Mouse (Mus musculus): ENCODE measurements around the gene Gnb2. TPM values are rescaled to one million over a fixed set of nuclear protein-coding genes. Genes with fewer than 3 reads are reported as not detected.

Gnb2 gene
- total and polyA plus RNA-seq, 3 experiments, result 255 to 571 (median 302) TPM

- ATAC-seq (ENCODE audit: extremely low read depth, insufficient number of reproducible peaks, low FRiP score, poor library complexity, severe bottlenecking) (no peak), DNase-seq (ENCODE audit: low spot score) (no peak)
- H3K36me3 ChIP-seq (replicated peaks), result peaks cover 12% of the 10 kb centered on the region
- TF ChIP-seq GATA2 (IDR thresholded peaks at IDR 0.05; ENCODE audit: borderline replicate concordance, low read depth, low read length), result no peak
- no peak for TF ChIP-seq POLR2AphosphoS5 (IDR thresholded peaks at IDR 0.05; ENCODE audit: insufficient replicate concordance, low read depth, low read length)
- no peak for TF ChIP-seq GATA1 (IDR thresholded peaks at IDR 0.05; ENCODE audit: borderline replicate concordance, low read length)
- no peak for TF ChIP-seq CTCF (IDR thresholded peaks at IDR 0.05; ENCODE audit: low read depth, low read length)
- TF ChIP-seq TAL1 (conservative IDR thresholded peaks at IDR 0.05; ENCODE audit: low read depth, low read length), result no peak
- no peaks in the 10 kb centered on the region for H3K9me3 ChIP-seq (replicated peaks)
- peaks cover 31% of the 10 kb centered on the region for H3K27me3 ChIP-seq (ENCODE audit: insufficient read depth, low read length)
- H3K4me3 ChIP-seq (ENCODE audit: low read depth, low read length), result no peak overlapping the region
- H3K4me1 ChIP-seq (ENCODE audit: insufficient read depth, low read depth, low read length), result peaks cover 66% of the 10 kb centered on the region
These were observed 2.0 kb upstream of the Gnb2 start for GRCm38 (mm10) chr5:137535318-137535717.

GRCm38 (mm10) chr5:137534762-137535161 lies 1.5 kb upstream of the Gnb2 start:
- ATAC-seq (ENCODE audit: extremely low read depth, insufficient number of reproducible peaks, low FRiP score, poor library complexity, severe bottlenecking) (no peak), DNase-seq (ENCODE audit: low spot score) (no peak)
- TF ChIP-seq GATA2 (IDR thresholded peaks at IDR 0.05; ENCODE audit: borderline replicate concordance, low read depth, low read length) (no peak), POLR2AphosphoS5 (IDR thresholded peaks at IDR 0.05; ENCODE audit: insufficient replicate concordance, low read depth, low read length) (no peak), GATA1 (IDR thresholded peaks at IDR 0.05; ENCODE audit: borderline replicate concordance, low read length) (no peak)
- Histone ChIP-seq H3K27me3 (ENCODE audit: insufficient read depth, low read length) (peaks cover 27% of the 10 kb centered on the region), H3K4me3 (ENCODE audit: low read depth, low read length) (no peak overlapping the region), H3K4me1 (ENCODE audit: insufficient read depth, low read depth, low read length) (peaks cover 68% of the 10 kb centered on the region), H3K36me3 (replicated peaks) (peaks cover 17% of the 10 kb centered on the region), H3K9me3 (replicated peaks) (no peaks in the 10 kb centered on the region)

- Histone ChIP-seq H3K4me3 (ENCODE audit: low read depth, low read length) (peak overlapping the region; percentile 77), H3K27me3 (ENCODE audit: insufficient read depth, low read length) (peaks cover 15% of the 10 kb centered on the region; the same call in 1 of the 2 replicates), H3K4me1 (ENCODE audit: insufficient read depth, low read depth, low read length) (peaks cover 78% of the 10 kb centered on the region), H3K36me3 (replicated peaks) (peaks cover 37% of the 10 kb centered on the region), H3K9me3 (replicated peaks) (no peaks in the 10 kb centered on the region)
- no peak for TF ChIP-seq GATA1 (IDR thresholded peaks at IDR 0.05; ENCODE audit: borderline replicate concordance, low read length)
- no peak for TF ChIP-seq POLR2AphosphoS5 (IDR thresholded peaks at IDR 0.05; ENCODE audit: insufficient replicate concordance, low read depth, low read length)
- no peak for TF ChIP-seq GATA2 (IDR thresholded peaks at IDR 0.05; ENCODE audit: borderline replicate concordance, low read depth, low read length)
- TF ChIP-seq TAL1 (conservative IDR thresholded peaks at IDR 0.05; ENCODE audit: low read depth, low read length), result no peak
- no peak for TF ChIP-seq CTCF (IDR thresholded peaks at IDR 0.05; ENCODE audit: low read depth, low read length)
- ATAC-seq (ENCODE audit: extremely low read depth, insufficient number of reproducible peaks, low FRiP score, poor library complexity, severe bottlenecking), result no peak
- DNase-seq (ENCODE audit: low spot score), result peak; percentile 72
These were observed 548 bp downstream of the Gnb2 start for GRCm38 (mm10) chr5:137532808-137533116.

DNA sequence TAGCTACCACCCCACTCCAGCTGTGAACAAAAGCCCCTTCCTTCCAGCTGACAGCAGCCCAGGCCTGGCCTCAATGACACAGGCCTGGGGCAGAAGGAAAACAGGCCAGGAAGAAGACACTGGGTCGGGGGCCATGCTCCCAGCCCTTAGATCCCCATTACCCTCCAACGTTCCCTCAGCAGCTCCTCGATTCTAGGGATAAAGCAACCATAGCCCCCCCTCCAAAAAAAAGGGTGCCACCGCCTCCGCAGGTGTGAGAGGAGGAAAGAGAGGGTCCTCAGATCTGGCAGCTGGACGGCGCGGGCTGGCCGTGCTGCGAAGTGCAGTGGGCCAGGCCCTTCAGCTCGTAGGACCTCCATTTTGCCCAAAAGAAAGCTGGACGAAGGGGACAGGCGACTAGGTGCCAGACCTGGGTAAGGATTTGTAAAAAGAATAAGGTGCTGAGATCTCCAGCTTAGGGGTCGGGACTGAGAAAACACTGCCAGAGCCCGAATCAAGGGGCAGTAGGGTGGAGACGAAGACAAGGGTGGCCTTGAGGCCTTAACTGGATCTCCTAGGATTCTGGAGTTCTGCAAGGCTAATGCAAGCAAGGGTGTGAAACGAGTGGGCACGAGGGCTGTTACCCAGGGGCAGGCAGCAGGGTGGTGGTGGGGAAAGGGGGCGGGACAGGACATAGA lies 1.0 kb downstream of the Gnb2 start:
- ATAC-seq (ENCODE audit: extremely low read depth, insufficient number of reproducible peaks, low FRiP score, poor library complexity, severe bottlenecking) (no peak), DNase-seq (ENCODE audit: low spot score) (no peak)
- H3K4me1 ChIP-seq (ENCODE audit: insufficient read depth, low read depth, low read length), result peaks cover 78% of the 10 kb centered on the region

DNA sequence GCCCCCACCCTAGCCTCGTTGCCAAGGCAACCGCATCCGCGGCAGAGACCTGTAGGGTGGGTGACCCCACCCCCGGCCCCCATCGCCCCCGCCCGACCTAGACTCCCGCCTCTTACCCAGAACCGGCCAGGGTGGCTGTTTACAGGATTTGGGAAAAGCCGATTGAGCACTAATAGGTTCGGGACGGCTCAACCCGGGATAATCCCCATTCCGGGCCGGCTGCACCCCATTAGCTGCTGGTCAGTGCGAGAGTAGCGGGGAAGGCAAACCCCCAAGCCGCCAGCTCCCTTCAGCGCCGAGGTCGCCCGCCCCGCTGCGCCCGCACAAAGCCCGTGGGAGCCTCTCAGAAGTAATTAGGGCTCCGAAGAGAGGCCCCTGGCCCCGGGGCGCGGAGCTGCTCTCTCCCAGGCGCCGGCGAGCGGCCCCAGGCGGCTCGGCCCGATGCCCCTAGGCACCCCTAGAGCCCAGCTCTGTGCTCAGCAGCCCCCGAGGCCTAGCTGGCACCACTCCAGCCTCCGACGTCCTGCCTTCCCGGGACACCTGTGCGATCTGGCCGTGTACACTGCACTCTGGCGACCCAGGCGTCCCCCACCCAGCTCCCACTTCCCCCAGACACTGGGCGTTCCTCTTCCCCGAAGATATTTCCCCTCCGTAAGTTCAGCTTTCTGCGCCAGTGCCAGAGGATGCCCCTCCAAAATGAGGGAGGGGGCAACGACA lies 1.7 kb downstream of the Gnb2 start:
- H3K4me1 ChIP-seq (ENCODE audit: insufficient read depth, low read depth, low read length), result peaks cover 82% of the 10 kb centered on the region
- DNase-seq (ENCODE audit: low spot score), result peak; percentile 76

More for the DNA sequence above, 1.0 kb downstream of the Gnb2 start:
- peak overlapping the region; percentile 77 for H3K4me3 ChIP-seq (ENCODE audit: low read depth, low read length)
- no peaks in the 10 kb centered on the region for H3K9me3 ChIP-seq (replicated peaks)
- no peak for TF ChIP-seq POLR2AphosphoS5 (IDR thresholded peaks at IDR 0.05; ENCODE audit: insufficient replicate concordance, low read depth, low read length)
- TF ChIP-seq GATA2 (IDR thresholded peaks at IDR 0.05; ENCODE audit: borderline replicate concordance, low read depth, low read length), result no peak
- no peak for TF ChIP-seq CTCF (IDR thresholded peaks at IDR 0.05; ENCODE audit: low read depth, low read length)
- TF ChIP-seq GATA1 (IDR thresholded peaks at IDR 0.05; ENCODE audit: borderline replicate concordance, low read length), result no peak
- TF ChIP-seq TAL1 (conservative IDR thresholded peaks at IDR 0.05; ENCODE audit: low read depth, low read length), result no peak
- H3K36me3 ChIP-seq (replicated peaks), result peaks cover 42% of the 10 kb centered on the region
- peaks cover 13% of the 10 kb centered on the region; the same call in 1 of the 2 replicates for H3K27me3 ChIP-seq (ENCODE audit: insufficient read depth, low read length)

More for the DNA sequence above, 1.7 kb downstream of the Gnb2 start:
- ATAC-seq (ENCODE audit: extremely low read depth, insufficient number of reproducible peaks, low FRiP score, poor library complexity, severe bottlenecking), result no peak
- Histone ChIP-seq H3K27me3 (ENCODE audit: insufficient read depth, low read length) (peaks cover 7% of the 10 kb centered on the region; the same call in 1 of the 2 replicates), H3K9me3 (replicated peaks) (no peaks in the 10 kb centered on the region), H3K36me3 (replicated peaks) (peaks cover 49% of the 10 kb centered on the region), H3K4me3 (ENCODE audit: low read depth, low read length) (peak overlapping the region; percentile 77)
- no peak for TF ChIP-seq GATA1 (IDR thresholded peaks at IDR 0.05; ENCODE audit: borderline replicate concordance, low read length)
- no peak for TF ChIP-seq GATA2 (IDR thresholded peaks at IDR 0.05; ENCODE audit: borderline replicate concordance, low read depth, low read length)
- no peak for TF ChIP-seq POLR2AphosphoS5 (IDR thresholded peaks at IDR 0.05; ENCODE audit: insufficient replicate concordance, low read depth, low read length)
- TF ChIP-seq CTCF (IDR thresholded peaks at IDR 0.05; ENCODE audit: low read depth, low read length), result no peak
- TF ChIP-seq TAL1 (conservative IDR thresholded peaks at IDR 0.05; ENCODE audit: low read depth, low read length), result no peak

All from G1E (cell line).